Mouse (Mus musculus): Measurements from ENCODE around the gene Scd1. TPM values are rescaled to one million over a fixed set of nuclear protein-coding genes. Genes with fewer than 3 reads are reported as not detected.

Gene Scd1
- polyA plus RNA-seq, 1 experiment from 2014 or later: 2.2 TPM

- no peaks in the 10 kb centered on the region for H3K36me3 ChIP-seq (ENCODE audit: insufficient read depth, low read length)
- no peaks in the 10 kb centered on the region for H3K4me1 ChIP-seq (replicated peaks; ENCODE audit: insufficient read depth, low read length)
- H3K27me3 ChIP-seq (ENCODE audit: insufficient read depth, low read length): no peaks in the 10 kb centered on the region
- 41% methylated on average over 6 of the region's 6 CpGs for WGBS
- ATAC-seq (replicated peaks; ENCODE audit: low FRiP score, low read depth) (no peak), DNase-seq (ENCODE audit: low spot score) (no peak)
- no peak overlapping the region for H3K9ac ChIP-seq (ENCODE audit: low read depth, low read length)
- H3K4me3 ChIP-seq (replicated peaks; ENCODE audit: low read depth, low read length): no peak overlapping the region
- no peak overlapping the region for H3K27ac ChIP-seq
- no peaks in the 10 kb centered on the region for H3K9me3 ChIP-seq (replicated peaks; ENCODE audit: low read length)
- no peak overlapping the region for H3K4me2 ChIP-seq (ENCODE audit: low read length)
- no peak for TF ChIP-seq CTCF (IDR thresholded peaks at IDR 0.05; ENCODE audit: low read depth)
Measured at GRCm38 (mm10) chr19:44437975-44438374, 30.3 kb upstream of the Scd1 start.

GRCm38 (mm10) chr19:44432084-44432483 lies 24.4 kb upstream of the Scd1 start:
- no peak for TF ChIP-seq CTCF (IDR thresholded peaks at IDR 0.05; ENCODE audit: low read depth)
- Histone ChIP-seq H3K9ac (ENCODE audit: low read depth, low read length) (no peak overlapping the region), H3K27me3 (ENCODE audit: insufficient read depth, low read length) (no peaks in the 10 kb centered on the region), H3K4me3 (replicated peaks; ENCODE audit: low read depth, low read length) (no peak overlapping the region), H3K27ac (no peak overlapping the region), H3K36me3 (ENCODE audit: insufficient read depth, low read length) (no peaks in the 10 kb centered on the region), H3K4me2 (ENCODE audit: low read length) (no peak overlapping the region), H3K4me1 (replicated peaks; ENCODE audit: insufficient read depth, low read length) (no peaks in the 10 kb centered on the region), H3K9me3 (replicated peaks; ENCODE audit: low read length) (no peaks in the 10 kb centered on the region)
- WGBS: 75% methylated on average over 5 of the region's 5 CpGs
- no peak for ATAC-seq (replicated peaks; ENCODE audit: low FRiP score, low read depth)
- DNase-seq (ENCODE audit: low spot score): no peak

- no peak for TF ChIP-seq CTCF (IDR thresholded peaks at IDR 0.05; ENCODE audit: low read depth)
- Histone ChIP-seq H3K9me3 (replicated peaks; ENCODE audit: low read length) (no peaks in the 10 kb centered on the region), H3K4me2 (ENCODE audit: low read length) (no peak overlapping the region), H3K27ac (no peak overlapping the region), H3K27me3 (ENCODE audit: insufficient read depth, low read length) (no peaks in the 10 kb centered on the region), H3K4me3 (replicated peaks; ENCODE audit: low read depth, low read length) (no peak overlapping the region), H3K36me3 (ENCODE audit: insufficient read depth, low read length) (no peaks in the 10 kb centered on the region), H3K9ac (ENCODE audit: low read depth, low read length) (no peak overlapping the region), H3K4me1 (replicated peaks; ENCODE audit: insufficient read depth, low read length) (no peaks in the 10 kb centered on the region)
- WGBS: 35% methylated on average over 1 of the region's 1 CpGs
- no peak for ATAC-seq (replicated peaks; ENCODE audit: low FRiP score, low read depth)
- no peak for DNase-seq (ENCODE audit: low spot score)
Measured at GRCm38 (mm10) chr19:44427721-44428120, 20.0 kb upstream of the Scd1 start.

- TF ChIP-seq CTCF (IDR thresholded peaks at IDR 0.05; ENCODE audit: low read depth): no peak
- WGBS: 60% methylated on average over 8 of the region's 8 CpGs
- ATAC-seq (replicated peaks; ENCODE audit: low FRiP score, low read depth) (peak; percentile 63), DNase-seq (ENCODE audit: low spot score) (no peak)
- Histone ChIP-seq H3K4me2 (ENCODE audit: low read length) (no peak overlapping the region), H3K27ac (no peak overlapping the region), H3K9ac (ENCODE audit: low read depth, low read length) (no peak overlapping the region), H3K9me3 (replicated peaks; ENCODE audit: low read length) (no peaks in the 10 kb centered on the region), H3K36me3 (ENCODE audit: insufficient read depth, low read length) (no peaks in the 10 kb centered on the region), H3K4me1 (replicated peaks; ENCODE audit: insufficient read depth, low read length) (no peaks in the 10 kb centered on the region), H3K27me3 (ENCODE audit: insufficient read depth, low read length) (no peaks in the 10 kb centered on the region), H3K4me3 (replicated peaks; ENCODE audit: low read depth, low read length) (no peak overlapping the region)
Measured at GRCm38 (mm10) chr19:44422051-44422631, 14.5 kb upstream of the Scd1 start.

GRCm38 (mm10) chr19:44419530-44419929 lies 11.9 kb upstream of the Scd1 start:
- H3K27ac ChIP-seq: no peak overlapping the region
- no peak for DNase-seq (ENCODE audit: low spot score)
- 51% methylated on average over 11 of the region's 11 CpGs for WGBS

GRCm38 (mm10) chr19:44418945-44419344 lies 11.3 kb upstream of the Scd1 start:
- Histone ChIP-seq H3K27me3 (ENCODE audit: insufficient read depth, low read length) (no peaks in the 10 kb centered on the region; the same call in 1 of the 2 replicates), H3K4me3 (replicated peaks; ENCODE audit: low read depth, low read length) (no peak overlapping the region), H3K9ac (ENCODE audit: low read depth, low read length) (no peak overlapping the region), H3K9me3 (replicated peaks; ENCODE audit: low read length) (no peaks in the 10 kb centered on the region), H3K36me3 (ENCODE audit: insufficient read depth, low read length) (no peaks in the 10 kb centered on the region), H3K4me2 (ENCODE audit: low read length) (no peak overlapping the region), H3K27ac (no peak overlapping the region), H3K4me1 (replicated peaks; ENCODE audit: insufficient read depth, low read length) (no peaks in the 10 kb centered on the region)
- no peak; the same call in 1 of the 2 replicates for ATAC-seq (replicated peaks; ENCODE audit: low FRiP score, low read depth)
- peak; percentile 91 for TF ChIP-seq CTCF (IDR thresholded peaks at IDR 0.05; ENCODE audit: low read depth)
- 14% methylated on average over 4 of the region's 4 CpGs for WGBS
- DNase-seq (ENCODE audit: low spot score): peak; percentile 85

More at GRCm38 (mm10) chr19:44419530-44419929, 11.9 kb upstream of the Scd1 start:
- Histone ChIP-seq H3K4me2 (ENCODE audit: low read length) (no peak overlapping the region), H3K27me3 (ENCODE audit: insufficient read depth, low read length) (no peaks in the 10 kb centered on the region), H3K36me3 (ENCODE audit: insufficient read depth, low read length) (no peaks in the 10 kb centered on the region), H3K9me3 (replicated peaks; ENCODE audit: low read length) (no peaks in the 10 kb centered on the region), H3K4me1 (replicated peaks; ENCODE audit: insufficient read depth, low read length) (no peaks in the 10 kb centered on the region), H3K9ac (ENCODE audit: low read depth, low read length) (no peak overlapping the region), H3K4me3 (replicated peaks; ENCODE audit: low read depth, low read length) (no peak overlapping the region)
- no peak for TF ChIP-seq CTCF (IDR thresholded peaks at IDR 0.05; ENCODE audit: low read depth)
- ATAC-seq (replicated peaks; ENCODE audit: low FRiP score, low read depth): no peak

- H3K4me1 ChIP-seq (replicated peaks; ENCODE audit: insufficient read depth, low read length): no peaks in the 10 kb centered on the region
- no peak overlapping the region for H3K27ac ChIP-seq
- H3K4me3 ChIP-seq (replicated peaks; ENCODE audit: low read depth, low read length): no peak overlapping the region
- no peak for ATAC-seq (replicated peaks; ENCODE audit: low FRiP score, low read depth)
- DNase-seq (ENCODE audit: low spot score): peak; percentile 8
- no peak for TF ChIP-seq CTCF (IDR thresholded peaks at IDR 0.05; ENCODE audit: low read depth)
- 46% methylated on average over 9 of the region's 9 CpGs for WGBS
- no peaks in the 10 kb centered on the region for H3K9me3 ChIP-seq (replicated peaks; ENCODE audit: low read length)
- H3K9ac ChIP-seq (ENCODE audit: low read depth, low read length): no peak overlapping the region
- no peaks in the 10 kb centered on the region; the same call in 1 of the 2 replicates for H3K27me3 ChIP-seq (ENCODE audit: insufficient read depth, low read length)
- H3K4me2 ChIP-seq (ENCODE audit: low read length): no peak overlapping the region
- no peaks in the 10 kb centered on the region for H3K36me3 ChIP-seq (ENCODE audit: insufficient read depth, low read length)
Measured at GRCm38 (mm10) chr19:44418544-44418943, 10.9 kb upstream of the Scd1 start.

Data from kidney, postnatal 0 days (tissue).